Mouse (Mus musculus) cerebellum, adult 2 months (tissue): Measurements from ENCODE around the gene Aff3. TPM values are rescaled to one million over a fixed set of nuclear protein-coding genes. Genes with fewer than 3 reads are reported as not detected.

Experiments used
- DNase-seq, 2 experiments: peaks; one replicate each; pipeline ENCODE4 v3.0.0; 2021
- H3K27ac ChIP-seq: fragments of 200-500 bp; 2 replicates; pipeline ENCODE4 v1.5.1; 2012; ENCODE audit warnings: low read length, control low read depth, inconsistent platforms; ENCODE audit not compliant: insufficient read depth
- H3K27me3 ChIP-seq: fragments of 200-500 bp; 2 replicates; pipeline ENCODE4 v1.6.1; 2012; ENCODE audit warnings: inconsistent platforms, mild to moderate bottlenecking, low read length, moderate library complexity; ENCODE audit not compliant: control insufficient read depth, insufficient read depth
- H3K4me1 ChIP-seq: fragments of 200-500 bp; 2 replicates; pipeline ENCODE4 v1.6.1; 2011; ENCODE audit warnings: low read length; ENCODE audit not compliant: control insufficient read depth, insufficient read depth
- H3K4me3 ChIP-seq: fragments of 200-500 bp; replicated peaks from 2 replicates; pipeline ENCODE3; 2011; ENCODE audit warnings: mild to moderate bottlenecking, low read depth, low read length, control low read depth; ENCODE audit not compliant: insufficient read depth
- CTCF ChIP-seq: fragments of 200-500 bp; IDR thresholded peaks from 2 replicates; pipeline ENCODE4 v1.5.1; 2011; ENCODE audit warnings: low read depth, mild to moderate bottlenecking, control low read depth, low read length, moderate library complexity, borderline replicate concordance; ENCODE audit not compliant: insufficient read depth
- POLR2A ChIP-seq: fragments of 200-500 bp; IDR thresholded peaks from 2 replicates; pipeline ENCODE4 v1.6.1; 2011; ENCODE audit warnings: low read length, control low read depth, borderline replicate concordance; ENCODE audit not compliant: insufficient read depth
- WGBS: fragments of 180-500 bp; shearing (Covaris S2); methylation state at CpG from one replicate; pipeline ENCODE4 v1.1.7; 2018; 5-methylcytosine and 5-hydroxymethylcytosine counted together
- polyA plus RNA-seq: library from polyadenylated mRNA; depleted of rRNA; stranded (reverse); fragments of >200 nt; gene quantifications from 2 replicates; pipeline ENCODE4 v1.2.3, GENCODE M21; 2012

Aff3 gene
- polyA plus RNA-seq, 1 experiment: 19.8 TPM

GRCm38 (mm10) chr1:38252766-38253079 is 412.0 kb downstream of the Aff3 start:
- H3K4me1 ChIP-seq: no peaks in the 10 kb centered on the region
- peak; percentile 19 to 30 for DNase-seq
- WGBS: 47% methylated on average over 2 of the region's 2 CpGs
- H3K27ac ChIP-seq: no peak overlapping the region
- TF ChIP-seq POLR2A: no peak
- peak; percentile 57; the same call in 1 of the 2 replicates for TF ChIP-seq CTCF
- no peak overlapping the region for H3K4me3 ChIP-seq
- no peaks in the 10 kb centered on the region for H3K27me3 ChIP-seq

- no peaks in the 10 kb centered on the region for H3K4me1 ChIP-seq
- WGBS: 87% methylated on average over 19 of the region's 19 CpGs
- no peaks in the 10 kb centered on the region for H3K27me3 ChIP-seq
- H3K27ac ChIP-seq: no peak overlapping the region
- H3K4me3 ChIP-seq: no peak overlapping the region
- DNase-seq: no peak
- TF ChIP-seq CTCF (no peak), POLR2A (no peak)
These were observed 412.6 kb downstream of the Aff3 start for GRCm38 (mm10) chr1:38252031-38252765.

- 97% methylated on average over 11 of the region's 11 CpGs for WGBS
- no peak overlapping the region for H3K27ac ChIP-seq
- no peaks in the 10 kb centered on the region for H3K27me3 ChIP-seq
- DNase-seq: no peak
- TF ChIP-seq CTCF (no peak), POLR2A (no peak)
- no peak overlapping the region for H3K4me3 ChIP-seq
- H3K4me1 ChIP-seq: no peaks in the 10 kb centered on the region
These were observed 413.3 kb downstream of the Aff3 start for GRCm38 (mm10) chr1:38251448-38251847.

- Histone ChIP-seq H3K4me1 (no peaks in the 10 kb centered on the region), H3K27ac (no peak overlapping the region), H3K27me3 (no peaks in the 10 kb centered on the region), H3K4me3 (no peak overlapping the region)
- 92% methylated on average over 3 of the region's 3 CpGs for WGBS
- TF ChIP-seq POLR2A (no peak), CTCF (no peak)
- DNase-seq: no peak
These were observed 414.5 kb downstream of the Aff3 start for GRCm38 (mm10) chr1:38250246-38250645.

- TF ChIP-seq CTCF (no peak), POLR2A (no peak)
- Histone ChIP-seq H3K4me3 (no peak overlapping the region), H3K27ac (no peak overlapping the region), H3K4me1 (no peaks in the 10 kb centered on the region), H3K27me3 (no peaks in the 10 kb centered on the region)
- no peak for DNase-seq
- WGBS: 96% methylated on average over 7 of the region's 7 CpGs
These were observed 415.2 kb downstream of the Aff3 start for GRCm38 (mm10) chr1:38249561-38249960.

GRCm38 (mm10) chr1:38248027-38248426 is 416.7 kb downstream of the Aff3 start:
- DNase-seq: no peak
- H3K4me1 ChIP-seq: no peaks in the 10 kb centered on the region
- no peak overlapping the region for H3K4me3 ChIP-seq
- 60% methylated on average over 9 of the region's 9 CpGs for WGBS
- no peak overlapping the region for H3K27ac ChIP-seq
- H3K27me3 ChIP-seq: no peaks in the 10 kb centered on the region
- TF ChIP-seq POLR2A (no peak), CTCF (no peak)

- no peak overlapping the region for H3K27ac ChIP-seq
- WGBS: 68% methylated on average over 4 of the region's 4 CpGs
- TF ChIP-seq POLR2A: no peak
- no peak for TF ChIP-seq CTCF
These were observed 422.2 kb downstream of the Aff3 start for GRCm38 (mm10) chr1:38242559-38242958.

GRCm38 (mm10) chr1:38241801-38242200 is 423.0 kb downstream of the Aff3 start:
- Histone ChIP-seq H3K27ac (no peak overlapping the region), H3K4me1 (peaks cover 10% of the 10 kb centered on the region), H3K27me3 (no peaks in the 10 kb centered on the region), H3K4me3 (no peak overlapping the region)
- no peak for TF ChIP-seq POLR2A
- TF ChIP-seq CTCF: no peak
- 56% methylated on average over 4 of the region's 4 CpGs for WGBS
- no peak for DNase-seq

More at GRCm38 (mm10) chr1:38242559-38242958, 422.2 kb downstream of the Aff3 start:
- Histone ChIP-seq H3K27me3 (no peaks in the 10 kb centered on the region), H3K4me3 (no peak overlapping the region), H3K4me1 (peaks cover 10% of the 10 kb centered on the region)
- no peak for DNase-seq
